Mouse (Mus musculus): ENCODE data around the gene Pik3r1. TPM values are rescaled to one million over a fixed set of nuclear protein-coding genes. Genes with fewer than 3 reads are reported as not detected.

Pik3r1 gene
- polyA plus RNA-seq, 1 experiment from 2014 or later, result 48.8 TPM

DNA sequence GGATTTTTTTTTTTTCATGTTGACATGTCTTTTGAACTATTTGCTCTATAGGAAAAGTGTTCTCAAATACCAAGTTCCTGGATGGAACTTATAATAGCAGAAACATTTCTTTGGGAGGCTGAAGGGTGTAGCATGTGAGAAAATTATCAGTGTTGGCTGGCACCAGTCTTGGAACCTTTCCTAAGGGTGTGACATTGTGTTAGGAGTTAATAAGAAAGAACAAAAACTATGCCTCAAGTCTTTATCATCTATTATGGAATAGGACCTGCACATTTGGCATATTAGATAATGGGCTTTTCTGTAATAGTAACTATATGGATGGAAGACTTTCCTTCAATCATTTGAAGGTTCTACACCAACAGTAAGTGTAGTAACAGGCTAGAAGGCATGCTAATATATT is 134.4 kb downstream of the Pik3r1 start:
- Histone ChIP-seq H3K4me1 (no peaks in the 10 kb centered on the region), H3K4me3 (no peak overlapping the region), H3K9ac (no peak overlapping the region), H3K27me3 (replicated peaks) (no peaks in the 10 kb centered on the region), H3K27ac (no peak overlapping the region), H3K9me3 (no peaks in the 10 kb centered on the region), H3K4me2 (no peak overlapping the region), H3K36me3 (replicated peaks) (no peaks in the 10 kb centered on the region)
- ATAC-seq (replicated peaks), result no peak

DNA sequence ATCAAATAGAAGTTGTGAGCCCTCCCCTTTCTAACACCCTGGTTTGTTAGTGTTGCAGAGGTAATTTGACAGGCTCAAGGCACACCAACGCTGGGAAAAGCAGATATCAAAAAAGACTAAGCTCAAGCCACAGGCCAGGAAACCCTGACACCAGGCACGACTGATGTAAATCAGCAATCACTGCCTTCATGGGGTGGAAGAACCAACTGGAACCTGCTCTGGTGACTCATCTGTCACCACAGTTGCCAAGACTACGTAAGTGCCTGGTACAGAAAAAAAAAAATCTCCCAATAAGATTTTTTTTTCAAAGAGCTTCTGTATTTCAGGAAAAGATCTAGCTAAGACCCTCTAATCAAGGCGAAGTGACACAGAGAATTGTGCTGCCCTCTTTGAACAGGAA is 135.2 kb downstream of the Pik3r1 start:
- no peak for ATAC-seq (replicated peaks)
- no peak overlapping the region for H3K4me2 ChIP-seq
- H3K27me3 ChIP-seq (replicated peaks), result no peaks in the 10 kb centered on the region
- no peak overlapping the region for H3K4me3 ChIP-seq
- no peak overlapping the region for H3K9ac ChIP-seq
- H3K36me3 ChIP-seq (replicated peaks), result no peaks in the 10 kb centered on the region
- H3K27ac ChIP-seq, result no peak overlapping the region
- no peaks in the 10 kb centered on the region for H3K9me3 ChIP-seq
- WGBS, result 82% methylated on average over 4 of the region's 4 CpGs
- H3K4me1 ChIP-seq, result no peaks in the 10 kb centered on the region

DNA sequence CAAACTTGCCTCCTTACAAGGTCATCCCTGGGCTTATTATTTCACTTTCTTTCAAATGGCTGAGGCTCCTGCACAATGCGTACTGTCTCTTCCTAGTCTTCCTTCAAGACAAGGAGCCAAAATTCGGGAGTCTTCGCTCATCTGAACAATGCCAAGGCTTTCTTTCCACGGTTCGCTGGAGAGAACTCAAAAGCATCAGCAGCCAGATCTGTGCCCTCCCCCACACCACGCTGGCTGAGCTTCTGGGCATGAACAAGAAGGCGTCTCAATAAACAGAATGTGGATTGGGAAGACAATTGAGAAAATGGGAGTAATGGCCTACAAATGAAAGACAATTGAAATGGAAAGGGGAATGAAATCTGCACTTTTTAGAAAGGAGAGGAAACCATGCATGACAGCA is 136.5 kb downstream of the Pik3r1 start:
- no peaks in the 10 kb centered on the region for H3K27me3 ChIP-seq (replicated peaks)
- no peak overlapping the region for H3K4me2 ChIP-seq
- WGBS, result 35% methylated on average over 7 of the region's 7 CpGs
- ATAC-seq (replicated peaks), result no peak
- H3K9me3 ChIP-seq, result no peaks in the 10 kb centered on the region
- H3K4me1 ChIP-seq, result no peaks in the 10 kb centered on the region
- H3K9ac ChIP-seq, result no peak overlapping the region
- no peaks in the 10 kb centered on the region for H3K36me3 ChIP-seq (replicated peaks)
- H3K27ac ChIP-seq, result no peak overlapping the region
- no peak overlapping the region for H3K4me3 ChIP-seq
